Mouse (Mus musculus) CD4-positive naive resting alpha-beta T cell, adult 76 days (primary cell): ENCODE measurements around the gene Ushbp1. TPM values are rescaled to one million over a fixed set of nuclear protein-coding genes. Genes with fewer than 3 reads are reported as not detected.

Experiments
- total RNA-seq: library from RNA; stranded (reverse); gene quantifications from one replicate; pipeline ENCODE4 v1.2.4, GENCODE M21; 2023

Ushbp1 gene
- total RNA-seq, result not detected

GRCm38 (mm10) chr8:71395629-71396028 lies at the start of gene Ushbp1:
Ushbp1 (minus strand) TSS chr8:71395802.

GRCm38 (mm10) chr8:71405401-71406098 lies 9.9 kb upstream of the Ushbp1 start, which contains the start of gene Ankle1:
Ankle1 (plus strand) TSS chr8:71406010.

GRCm38 (mm10) chr8:71396639-71397305 lies 1.2 kb upstream of the Ushbp1 start, which contains the start of gene Babam1:
Babam1 (plus strand) TSS chr8:71396861.

GRCm38 (mm10) chr8:71381421-71381970 lies 14.1 kb downstream of the Ushbp1 start, which contains the start of gene Nr2f6:
Nr2f6 (minus strand) TSS chr8:71381960.

GRCm38 (mm10) chr8:71371236-71371848 lies 24.3 kb downstream of the Ushbp1 start, which contains the start of gene Ocel1:
Ocel1 (plus strand) TSS chr8:71371298.

GRCm38 (mm10) chr8:71366771-71367528 lies 28.7 kb downstream of the Ushbp1 start, which contains the start of gene Use1:
Use1 (plus strand) TSS chr8:71366848.

Other genes with a start within 250 kb of the Ushbp1 start
- gene Myo9b, start 123.1 kb downstream of the Ushbp1 start, total RNA-seq, result 147 TPM
- 39.8 TPM for gene Haus8, start 122.9 kb downstream of the Ushbp1 start, total RNA-seq
- gene Use1, start 29.0 kb downstream of the Ushbp1 start, total RNA-seq, result 304 TPM
- 23.7 TPM for gene Ocel1, start 24.5 kb downstream of the Ushbp1 start, total RNA-seq
- 5.0 TPM for gene Nr2f6, start 13.8 kb downstream of the Ushbp1 start, total RNA-seq
- gene Babam1, start 1.1 kb upstream of the Ushbp1 start, total RNA-seq, result 93.6 TPM
- gene Ankle1, start 10.2 kb upstream of the Ushbp1 start, total RNA-seq, result 1.3 TPM
- gene Abhd8, start 67.9 kb upstream of the Ushbp1 start, total RNA-seq, result 80.8 TPM
- gene Mrpl34, start 69.2 kb upstream of the Ushbp1 start, total RNA-seq, result 20.2 TPM
- gene Dda1, start 73.4 kb upstream of the Ushbp1 start, total RNA-seq, result 104 TPM
- 20.5 TPM for gene Ano8, start 90.2 kb upstream of the Ushbp1 start, total RNA-seq
- gene Gtpbp3, start 92.3 kb upstream of the Ushbp1 start, total RNA-seq, result 10.3 TPM
- 0.56 TPM for gene Plvap, start 116.0 kb upstream of the Ushbp1 start, total RNA-seq
- not detected for gene Ccdc194, start 129.9 kb upstream of the Ushbp1 start, total RNA-seq
- gene Bst2, start 141.7 kb upstream of the Ushbp1 start, total RNA-seq, result 56.4 TPM
- gene Mvb12a, start 147.1 kb upstream of the Ushbp1 start, total RNA-seq, result 27.1 TPM
- 1.2 TPM for gene Tmem221, start 163.1 kb upstream of the Ushbp1 start, total RNA-seq
- not detected for gene Nxnl1, start 170.8 kb upstream of the Ushbp1 start, total RNA-seq
- gene Slc27a1, start 173.1 kb upstream of the Ushbp1 start, total RNA-seq, result 5.5 TPM
- gene Pgls, start 196.4 kb upstream of the Ushbp1 start, total RNA-seq, result 49.5 TPM
- gene Fam129c, start 201.8 kb upstream of the Ushbp1 start, total RNA-seq, result 13.7 TPM
- gene Colgalt1, start 215.2 kb upstream of the Ushbp1 start, total RNA-seq, result 42.5 TPM